Mouse (Mus musculus) mature B cell (primary cell): Measurements from ENCODE around the gene Fars2.
"Not testable (repeated sequence)": the region's sequence is repeated elsewhere in the genome, so short reads cannot be mapped to it uniquely, and the experiment has no call there.

Experiments
- in situ Hi-C: fragments of 300-500 bp; cut with MboI; formaldehyde crosslinking; loops from 2 replicates; pipeline ENCODE4 v1.14.3; 2019

Gene Fars2

GRCm38 (mm10) chr13:36294503-36294902, 177.3 kb downstream of the Fars2 start:
- in situ Hi-C loops = no loop called here

- in situ Hi-C loops = no loop called here
Observed at GRCm38 (mm10) chr13:36295848-36296247, 178.6 kb downstream of the Fars2 start.

GRCm38 (mm10) chr13:36296574-36296973, 179.4 kb downstream of the Fars2 start:
- in situ Hi-C loops = no loop called here

- in situ Hi-C loops = no loop called here
Observed at GRCm38 (mm10) chr13:36297950-36298781, 181.0 kb downstream of the Fars2 start.

- in situ Hi-C loops = no loop called here
Observed at GRCm38 (mm10) chr13:36298782-36299031, 181.5 kb downstream of the Fars2 start.

GRCm38 (mm10) chr13:36302770-36303169, 185.6 kb downstream of the Fars2 start:
- in situ Hi-C loops = no loop called here

GRCm38 (mm10) chr13:36305306-36305705, 188.1 kb downstream of the Fars2 start:
- in situ Hi-C loops = no loop called here

GRCm38 (mm10) chr13:36307386-36307785, 190.2 kb downstream of the Fars2 start:
- in situ Hi-C loops = no loop called here

- in situ Hi-C loops = no loop called here
Observed at GRCm38 (mm10) chr13:36309160-36309559, 191.9 kb downstream of the Fars2 start.

GRCm38 (mm10) chr13:36314218-36314617, 197.0 kb downstream of the Fars2 start:
- in situ Hi-C loops = no loop called here

- in situ Hi-C loops = no loop called here
Observed at GRCm38 (mm10) chr13:36314860-36315800, 197.9 kb downstream of the Fars2 start.

- in situ Hi-C loops = no loop called here
Observed at GRCm38 (mm10) chr13:36317824-36318223, 200.6 kb downstream of the Fars2 start.

GRCm38 (mm10) chr13:36324624-36325023, 207.4 kb downstream of the Fars2 start:
- in situ Hi-C loops = no loop called here

- in situ Hi-C loops = no loop called here
Observed at GRCm38 (mm10) chr13:36326539-36326938, 209.3 kb downstream of the Fars2 start.

GRCm38 (mm10) chr13:36329871-36330270, 212.7 kb downstream of the Fars2 start:
- in situ Hi-C loops = no loop called here

- in situ Hi-C loops = no loop called here
Observed at GRCm38 (mm10) chr13:36330542-36330941, 213.3 kb downstream of the Fars2 start.

- in situ Hi-C loops = no loop called here
Observed at GRCm38 (mm10) chr13:36334748-36335147, 217.5 kb downstream of the Fars2 start.

- in situ Hi-C loops = no loop called here
Observed at GRCm38 (mm10) chr13:36351529-36351928, 234.3 kb downstream of the Fars2 start.

- in situ Hi-C loops = no loop called here
Observed at GRCm38 (mm10) chr13:36357469-36357868, 240.3 kb downstream of the Fars2 start.

- in situ Hi-C loops = no loop called here
Observed at GRCm38 (mm10) chr13:36361419-36361818, 244.2 kb downstream of the Fars2 start.

GRCm38 (mm10) chr13:36365719-36366118, 248.5 kb downstream of the Fars2 start:
- in situ Hi-C loops = not testable (repeated sequence)

- in situ Hi-C loops = no loop called here
Observed at GRCm38 (mm10) chr13:36366304-36366703, 249.1 kb downstream of the Fars2 start.
